Mouse (Mus musculus): ENCODE results near the gene Smarcd3.
A peak's percentile ranks its signal among the peaks of the same experiment; 100 is the strongest.
"Not testable (repeated sequence)": the region's sequence is repeated elsewhere in the genome, so short reads cannot be mapped to it uniquely, and the experiment has no call there.

Smarcd3 gene

GRCm38 (mm10) chr5:24596519-24597171 lies 27.6 kb downstream of the Smarcd3 start:
- DNase-seq (ENCODE audit: low spot score), result peak; percentile 71

GRCm38 (mm10) chr5:24595786-24596380 lies 28.3 kb downstream of the Smarcd3 start:
- peak; percentile 16 for DNase-seq (ENCODE audit: low spot score)

DNA sequence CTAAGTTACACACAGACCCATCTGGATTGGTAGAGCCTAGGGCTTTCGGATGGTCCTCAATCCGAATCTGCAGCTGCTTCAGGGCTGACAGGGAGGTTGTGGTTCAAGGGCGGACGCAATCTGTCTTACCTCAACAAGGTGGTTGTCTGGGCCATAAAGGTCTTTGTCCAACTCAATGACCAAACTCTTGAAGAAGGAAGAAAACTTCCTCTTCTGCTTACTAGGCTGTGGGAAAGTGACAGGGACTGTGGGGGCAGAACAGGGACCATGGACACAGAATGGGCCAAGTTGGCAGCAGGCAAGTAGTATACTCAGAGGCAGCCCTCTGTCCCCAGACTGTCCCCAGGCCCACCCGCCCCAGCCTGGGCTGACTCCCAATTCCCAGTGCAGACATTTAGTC lies 28.9 kb downstream of the Smarcd3 start:
- DNase-seq (ENCODE audit: low spot score), result no peak

- no peak for DNase-seq (ENCODE audit: low spot score)
These were observed 29.9 kb downstream of the Smarcd3 start for GRCm38 (mm10) chr5:24594346-24594745.

DNA sequence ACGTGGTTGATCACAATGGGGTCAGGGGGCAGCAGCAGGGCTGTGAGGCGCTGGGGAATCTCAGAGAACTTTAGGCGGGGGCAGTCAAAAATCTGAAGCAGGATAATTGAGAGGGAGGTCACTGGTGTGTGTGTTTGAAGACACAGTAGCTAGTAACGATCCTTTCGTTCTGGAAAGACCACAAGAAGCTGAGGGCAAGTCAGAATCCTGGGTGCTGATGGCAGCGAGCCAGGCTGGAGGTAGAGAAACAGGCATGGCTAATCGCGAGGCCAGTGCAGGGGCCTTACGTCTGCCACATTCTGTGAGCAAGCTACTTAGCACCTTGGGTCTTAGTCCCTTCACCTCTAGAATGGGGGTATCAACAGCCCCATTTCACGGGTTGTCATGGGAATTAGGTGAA lies 30.3 kb downstream of the Smarcd3 start:
- DNase-seq (ENCODE audit: low spot score), result no peak

DNA sequence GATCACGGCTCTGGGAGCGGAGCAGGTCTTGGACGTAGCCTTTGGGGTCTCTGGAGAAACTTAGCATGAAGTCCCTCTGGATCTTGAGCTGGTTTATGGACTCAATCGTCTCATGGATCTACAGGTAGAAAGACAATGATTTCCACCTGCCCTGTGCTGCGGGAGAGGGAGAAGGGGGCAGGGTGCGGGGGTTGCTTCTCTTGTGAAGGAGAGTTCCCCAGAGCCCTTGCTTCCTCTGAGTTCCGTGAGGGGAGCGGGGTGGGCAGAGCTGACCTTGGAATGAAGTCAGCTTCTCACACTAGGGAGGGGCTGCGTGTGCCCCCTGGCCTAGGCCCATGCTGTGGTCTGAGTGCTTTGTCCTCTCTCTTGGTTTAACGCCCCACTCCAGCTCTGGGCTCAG lies 31.0 kb downstream of the Smarcd3 start:
- no peak for DNase-seq (ENCODE audit: low spot score)

GRCm38 (mm10) chr5:24592471-24593160 lies 31.6 kb downstream of the Smarcd3 start:
- no peak for DNase-seq (ENCODE audit: low spot score)

DNA sequence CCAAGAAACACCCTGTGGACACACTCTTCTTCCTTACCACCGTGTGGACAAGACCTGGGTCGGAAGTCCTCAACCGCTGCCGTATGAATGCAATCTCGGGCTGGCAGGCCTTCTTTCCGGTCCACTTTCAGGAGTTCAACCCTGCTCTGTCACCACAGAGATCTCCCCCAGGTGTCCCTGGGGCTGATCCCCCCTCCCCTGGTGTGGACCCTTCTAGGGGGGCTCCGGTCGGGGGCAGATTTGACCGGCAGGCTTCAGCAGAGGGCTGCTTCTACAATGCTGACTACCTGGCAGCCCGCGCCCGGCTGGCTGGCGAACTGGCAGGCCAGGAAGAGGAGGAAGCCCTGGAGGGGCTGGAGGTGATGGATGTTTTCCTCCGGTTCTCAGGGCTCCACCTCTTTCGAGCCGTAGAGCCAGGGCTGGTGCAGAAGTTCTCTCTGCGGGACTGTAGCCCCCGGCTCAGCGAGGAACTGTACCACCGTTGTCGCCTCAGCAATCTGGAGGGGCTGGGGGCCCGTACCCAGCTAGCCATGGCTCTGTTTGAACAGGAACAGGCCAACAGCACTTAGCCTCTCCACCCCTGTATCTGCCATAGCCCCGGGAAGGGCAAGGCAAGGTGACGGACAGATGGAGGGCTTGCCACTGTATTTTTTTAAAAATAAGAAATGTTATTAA lies 32.3 kb downstream of the Smarcd3 start:
- DNase-seq (ENCODE audit: low spot score), result no peak

DNA sequence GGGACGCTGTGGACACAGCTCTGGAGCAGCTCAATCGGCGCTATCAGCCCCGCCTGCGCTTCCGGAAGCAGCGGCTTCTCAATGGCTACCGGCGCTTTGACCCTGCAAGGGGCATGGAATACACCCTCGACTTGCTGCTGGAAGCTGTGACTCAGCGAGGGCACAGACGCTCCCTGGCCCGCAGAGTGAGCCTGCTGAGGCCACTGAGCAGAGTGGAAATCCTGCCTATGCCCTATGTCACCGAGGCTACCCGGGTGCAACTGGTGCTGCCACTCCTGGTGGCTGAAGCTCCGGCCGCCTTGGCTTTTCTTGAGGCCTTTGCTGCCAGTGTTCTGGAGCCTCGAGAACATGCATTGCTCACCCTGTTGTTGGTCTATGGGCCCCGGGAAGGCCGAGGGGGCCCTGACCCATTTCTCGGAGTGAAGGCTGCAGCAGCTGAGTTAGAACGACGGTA lies 32.9 kb downstream of the Smarcd3 start:
- DNase-seq (ENCODE audit: low spot score), result peak; percentile 40

DNA sequence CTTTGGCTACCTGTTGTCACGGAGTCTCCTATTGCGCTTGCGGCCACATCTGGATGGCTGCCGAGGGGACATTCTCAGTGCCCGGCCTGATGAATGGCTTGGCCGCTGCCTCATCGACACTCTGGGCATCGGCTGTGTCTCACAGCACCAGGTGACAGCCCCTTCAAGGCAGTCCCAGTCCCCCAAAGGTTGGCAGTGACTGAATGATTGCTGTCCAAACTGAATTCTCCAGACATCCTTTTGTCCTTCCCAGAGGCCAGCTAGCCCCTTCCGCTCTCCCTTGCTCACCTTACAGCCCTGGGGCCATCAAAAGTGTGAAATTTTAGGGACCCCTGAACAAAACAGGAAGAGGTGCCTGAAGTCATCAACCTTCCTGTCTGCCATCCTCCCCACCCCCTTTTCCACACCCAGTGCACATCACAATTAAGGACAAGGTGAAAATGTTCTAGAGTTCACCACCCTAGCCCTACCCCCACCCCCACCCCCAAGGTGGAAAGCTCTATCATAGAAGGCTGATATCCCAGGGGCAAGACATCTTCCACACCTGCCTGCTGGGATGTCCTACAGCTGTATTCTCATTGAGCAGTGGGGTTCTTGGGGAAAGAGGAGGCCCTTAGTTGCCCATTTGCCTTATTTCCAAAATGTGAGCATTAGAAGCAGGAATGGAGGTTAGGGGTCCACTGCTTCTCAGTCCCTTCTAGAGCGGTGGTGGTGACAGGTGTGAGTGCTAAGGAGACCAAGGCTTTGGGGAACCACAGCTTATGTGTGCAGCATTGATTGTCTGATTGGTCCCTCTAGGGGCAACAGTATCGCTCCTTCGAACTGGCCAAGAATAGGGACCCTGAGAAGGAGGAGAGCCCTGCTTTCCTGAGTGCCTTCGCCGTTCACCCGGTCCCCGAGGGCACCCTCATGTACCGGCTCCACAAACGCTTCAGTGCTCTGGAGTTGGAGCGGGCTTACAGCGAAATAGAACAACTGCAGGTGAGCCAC lies 34.4 kb downstream of the Smarcd3 start:
- DNase-seq (ENCODE audit: low spot score), result no peak

- peak; percentile 21 for DNase-seq (ENCODE audit: low spot score)
These were observed 37.0 kb downstream of the Smarcd3 start for GRCm38 (mm10) chr5:24587200-24587577.

DNA sequence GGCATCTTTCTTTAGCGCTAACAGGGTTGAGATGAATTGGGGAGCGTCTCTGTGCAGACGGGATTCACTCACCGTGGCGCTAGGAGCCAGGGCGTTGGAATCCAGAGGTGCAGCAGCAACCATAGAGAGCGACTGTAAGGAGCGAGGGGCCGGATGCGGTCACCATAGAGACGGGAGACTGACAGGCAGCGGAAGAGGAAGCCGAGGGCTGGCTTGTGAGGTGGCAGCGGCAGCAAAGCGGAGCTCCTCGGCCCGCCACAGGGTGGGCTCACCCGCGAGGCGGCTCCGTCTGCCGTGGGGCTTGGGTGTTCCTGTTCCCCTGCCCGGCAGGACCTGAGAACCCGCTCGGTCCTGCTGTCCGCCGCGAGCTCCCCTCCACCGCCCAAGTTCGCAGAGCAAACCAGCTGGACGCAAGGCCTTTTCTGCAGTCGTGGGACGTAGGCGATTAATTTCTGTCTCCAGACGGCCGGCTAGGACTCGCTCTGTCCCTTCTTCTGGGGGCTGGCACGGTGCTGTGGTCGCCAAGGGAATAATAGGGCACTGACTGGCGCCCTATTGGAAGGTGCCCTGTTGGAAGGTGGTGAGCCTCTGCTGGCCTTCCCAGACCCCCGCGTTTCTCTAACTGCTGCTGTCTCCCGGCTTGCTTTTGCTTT lies 37.5 kb downstream of the Smarcd3 start, which contains the start of gene Chpf2:
TSS of gene Chpf2 (plus strand) at position 195 of the 653 bp plus-strand sequence.
- peak; percentile 93 for DNase-seq (ENCODE audit: low spot score)

- no peak for DNase-seq (ENCODE audit: low spot score)
These were observed 38.1 kb downstream of the Smarcd3 start for GRCm38 (mm10) chr5:24586106-24586505.

DNA sequence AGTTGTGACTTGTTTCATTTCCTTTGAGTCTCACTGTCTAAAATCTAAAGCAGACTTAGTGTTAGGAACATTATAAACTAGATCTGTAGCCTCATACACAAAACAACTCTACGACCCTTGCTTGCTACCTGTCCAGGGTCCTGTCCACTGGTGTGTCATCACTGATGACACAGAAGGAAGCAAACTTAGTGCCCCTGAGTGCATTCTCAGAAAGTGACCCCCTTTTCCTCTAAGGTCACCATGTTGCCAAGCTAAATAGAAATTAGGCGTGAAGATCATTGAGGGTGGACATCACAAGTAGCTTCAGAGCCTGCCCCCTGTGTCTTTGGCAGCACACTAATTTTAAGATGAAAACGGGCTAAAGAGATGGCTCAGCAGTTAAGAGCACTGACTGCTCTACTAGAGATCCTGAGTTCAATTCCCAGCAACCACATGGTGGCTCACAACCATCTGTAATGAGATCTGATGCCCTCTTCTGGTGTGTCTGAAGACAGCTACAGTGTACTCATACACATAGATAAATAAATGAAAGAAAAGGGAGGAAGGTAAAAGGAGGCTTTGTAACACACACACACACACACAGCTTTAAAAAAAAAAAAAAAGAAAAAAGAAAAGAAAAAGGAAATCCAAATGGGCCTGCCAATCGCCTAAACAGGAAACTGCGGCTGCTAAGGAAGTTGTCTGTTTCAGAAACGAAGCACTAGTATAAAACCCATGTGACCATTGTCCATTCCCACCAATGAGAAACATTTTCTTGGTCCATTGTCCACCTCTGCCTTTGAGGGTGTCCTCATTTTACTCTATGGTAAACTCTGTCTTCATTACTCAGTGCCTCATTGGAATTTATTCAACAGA lies 45.9 kb downstream of the Smarcd3 start:
- DNase-seq (ENCODE audit: low spot score), result no peak

DNA sequence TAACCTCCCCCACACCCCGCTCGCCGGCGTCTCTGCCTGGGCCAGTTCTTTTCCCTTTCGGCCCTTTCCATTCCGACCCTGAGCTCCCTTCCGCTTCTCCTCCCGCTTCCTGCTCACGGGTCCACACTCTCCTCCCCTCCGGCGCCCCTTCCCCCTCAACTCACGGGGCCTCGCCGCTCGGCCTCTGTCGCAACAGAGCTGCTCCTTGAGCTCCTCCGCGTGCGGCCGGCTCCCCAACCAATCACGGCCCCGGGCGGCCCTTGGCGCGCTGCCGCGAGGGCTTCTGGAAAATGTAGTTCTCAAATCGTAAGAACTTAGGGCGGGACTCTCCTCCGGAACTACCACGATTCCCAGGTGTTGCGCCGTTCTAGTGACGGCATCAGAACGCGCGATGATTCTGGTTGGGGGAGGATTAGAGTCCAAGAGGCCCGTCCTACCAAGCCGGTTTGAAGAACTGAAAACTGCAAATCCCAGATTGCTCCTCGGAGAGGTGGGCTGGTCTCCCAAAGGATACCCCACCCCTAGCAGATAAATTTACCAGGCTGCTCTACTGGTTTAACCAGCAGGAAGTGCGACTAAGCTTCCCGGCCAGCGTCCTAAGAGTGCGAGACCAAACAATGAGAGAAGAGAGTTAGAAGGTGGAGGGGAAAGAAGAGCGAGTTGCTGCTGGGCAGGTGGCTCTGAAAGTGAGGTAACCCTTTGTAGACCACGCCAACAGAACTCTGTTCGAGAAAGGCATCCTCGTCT lies 46.9 kb downstream of the Smarcd3 start, which contains the start of gene Abcf2:
TSS of gene Abcf2 (minus strand) at position 285 of the 747 bp plus-strand sequence.
- DNase-seq (ENCODE audit: low spot score), result peak; percentile 100

- peak; percentile 50 for DNase-seq (ENCODE audit: low spot score)
These were observed 47.4 kb downstream of the Smarcd3 start for GRCm38 (mm10) chr5:24576801-24577182.

GRCm38 (mm10) chr5:24575948-24576347 lies 48.3 kb downstream of the Smarcd3 start:
- no peak for DNase-seq (ENCODE audit: low spot score)

DNA sequence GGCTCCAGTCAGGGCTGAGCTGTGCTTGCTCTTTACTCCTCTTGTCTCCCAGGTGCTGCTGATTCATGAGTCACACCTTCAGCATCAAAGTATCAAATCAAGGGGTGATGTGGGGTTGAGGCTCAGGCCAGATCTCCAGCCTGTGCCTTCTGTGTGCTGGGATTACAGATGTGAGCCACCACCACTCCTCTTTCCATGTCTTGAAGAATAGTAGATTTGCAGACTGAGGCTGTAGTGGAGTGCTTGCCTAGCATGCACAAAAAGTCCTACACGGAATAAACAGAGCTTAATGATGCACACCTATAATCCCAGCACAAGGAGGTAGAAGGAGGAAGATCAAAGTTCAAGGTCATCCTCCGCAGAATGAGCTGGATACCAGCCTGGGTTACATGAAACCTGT lies 67.5 kb downstream of the Smarcd3 start, which contains the start of gene 4931409K22Rik:
TSS of gene 4931409K22Rik (minus strand) at position 101 of the 400 bp plus-strand sequence.
- no peak for DNase-seq (ENCODE audit: low spot score)

DNA sequence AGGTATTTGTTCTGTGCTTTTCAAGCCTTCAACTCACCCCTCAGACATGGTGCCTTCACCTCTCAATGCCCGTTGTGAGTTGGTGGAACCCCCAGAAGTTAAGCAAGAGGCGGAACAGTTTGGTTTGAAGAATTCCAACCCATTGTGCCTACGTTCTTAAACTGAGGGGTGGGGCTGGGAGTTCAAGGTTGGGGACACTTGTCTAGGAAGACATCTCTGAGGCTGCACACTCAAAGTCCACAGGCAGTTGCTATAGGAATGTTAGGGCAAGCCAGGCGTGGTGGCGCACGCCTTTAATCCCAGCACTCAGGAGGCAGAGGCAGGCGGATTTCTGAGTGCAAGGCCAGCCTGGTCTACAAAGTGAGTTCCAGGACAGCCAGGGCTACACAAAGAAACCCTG lies 68.9 kb downstream of the Smarcd3 start:
- not testable (repeated sequence) for DNase-seq (ENCODE audit: low spot score)
